Mouse (Mus musculus) layer of hippocampus, adult 9-11 months (tissue): ENCODE measurements around the gene Stk25.
A peak's percentile ranks its signal among the peaks of the same experiment; 100 is the strongest.
"Not testable (repeated sequence)": the region's sequence is repeated elsewhere in the genome, so short reads cannot be mapped to it uniquely, and the experiment has no call there.

Experiments
- DNase-seq: peaks from one replicate; pipeline ENCODE4 v3.0.0; 2022

Gene Stk25

GRCm38 (mm10) chr1:93658559-93658958, at the start of gene Stk25:
Stk25 (minus strand) TSS chr1:93658659.
- DNase-seq: not testable (repeated sequence)

- no peak for DNase-seq
These were observed 46.9 kb upstream of the Stk25 start for GRCm38 (mm10) chr1:93705389-93705788.

GRCm38 (mm10) chr1:93704341-93704740, 45.9 kb upstream of the Stk25 start:
- no peak for DNase-seq

GRCm38 (mm10) chr1:93703472-93704048, 45.1 kb upstream of the Stk25 start:
- no peak for DNase-seq

- no peak for DNase-seq
These were observed 43.6 kb upstream of the Stk25 start for GRCm38 (mm10) chr1:93702106-93702505.

- DNase-seq: peak; percentile 62
These were observed 40.7 kb upstream of the Stk25 start for GRCm38 (mm10) chr1:93699159-93699558.

- DNase-seq: no peak
These were observed 38.9 kb upstream of the Stk25 start for GRCm38 (mm10) chr1:93697317-93697716.

- DNase-seq: no peak
These were observed 36.5 kb upstream of the Stk25 start for GRCm38 (mm10) chr1:93694966-93695365.

- DNase-seq: no peak
These were observed 35.5 kb upstream of the Stk25 start for GRCm38 (mm10) chr1:93693943-93694342.

- no peak for DNase-seq
These were observed 35.0 kb upstream of the Stk25 start for GRCm38 (mm10) chr1:93693502-93693901.

GRCm38 (mm10) chr1:93692773-93693172, 34.3 kb upstream of the Stk25 start:
- DNase-seq: no peak

- peak; percentile 47 for DNase-seq
These were observed 33.4 kb upstream of the Stk25 start for GRCm38 (mm10) chr1:93691786-93692357.

- DNase-seq: no peak
These were observed 32.6 kb upstream of the Stk25 start for GRCm38 (mm10) chr1:93691106-93691505.

GRCm38 (mm10) chr1:93689901-93690496, 31.5 kb upstream of the Stk25 start:
- DNase-seq: no peak

- no peak for DNase-seq
These were observed 29.7 kb upstream of the Stk25 start for GRCm38 (mm10) chr1:93688154-93688553.

- no peak for DNase-seq
These were observed 28.5 kb upstream of the Stk25 start for GRCm38 (mm10) chr1:93686961-93687320.

- DNase-seq: peak; percentile 44
These were observed 27.9 kb upstream of the Stk25 start for GRCm38 (mm10) chr1:93686245-93686960.

GRCm38 (mm10) chr1:93685401-93686244, 27.2 kb upstream of the Stk25 start, which contains the start of gene Bok:
Bok (plus strand) TSS chr1:93685660.
- DNase-seq: no peak

- DNase-seq: no peak
These were observed 21.6 kb upstream of the Stk25 start for GRCm38 (mm10) chr1:93679889-93680568.

GRCm38 (mm10) chr1:93678386-93678785, 19.9 kb upstream of the Stk25 start:
- DNase-seq: no peak

- DNase-seq: no peak
These were observed 14.2 kb upstream of the Stk25 start for GRCm38 (mm10) chr1:93672682-93673081.

- no peak for DNase-seq
These were observed 11.5 kb upstream of the Stk25 start for GRCm38 (mm10) chr1:93669941-93670340.
